Mouse (Mus musculus): ENCODE data around the gene Gm2244. TPM values are rescaled to one million over a fixed set of nuclear protein-coding genes. Genes with fewer than 3 reads are reported as not detected.
"Not testable (repeated sequence)": the region's sequence is repeated elsewhere in the genome, so short reads cannot be mapped to it uniquely, and the experiment has no call there.

The Gm2244 gene
- total RNA-seq (2014; rRNA removed), result not detected in 2 replicates
- polyA plus RNA-seq (2012; rRNA removed), result not detected in 2 replicates

DNA sequence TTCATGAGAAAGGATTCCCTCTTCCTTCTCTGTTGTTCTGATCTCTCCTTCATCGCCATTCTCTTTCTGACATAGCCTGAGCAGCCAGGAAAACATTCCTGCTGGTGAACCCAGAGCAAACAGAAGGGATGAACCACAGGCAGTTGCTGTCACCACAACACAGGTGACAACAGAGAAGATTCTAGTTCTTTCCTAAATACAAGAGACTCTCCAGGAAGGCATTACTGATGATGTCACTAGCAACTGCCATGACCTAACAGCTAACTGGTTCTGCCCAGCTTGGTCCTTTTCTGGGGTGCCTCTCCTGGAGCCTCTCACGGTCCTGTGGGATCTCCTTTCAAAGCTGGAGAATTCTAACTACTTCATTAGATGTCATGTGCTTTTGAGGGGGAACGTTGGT is at the start of gene Gm2244:
Gene Gm2244, minus strand, starts transcription at position 101 of the 400 bp plus-strand sequence.
- WGBS, result 86% methylated on average over 1 of the region's 3 CpGs
- H3K27me3 ChIP-seq (ENCODE audit: control insufficient read depth, insufficient read depth, low read length); H3K9ac ChIP-seq (ENCODE audit: low read depth, low read length); H3K4me1 ChIP-seq (ENCODE audit: control insufficient read depth, insufficient read depth, low read length); H3K4me3 ChIP-seq (ENCODE audit: insufficient read depth, low read depth, low read length); H3K79me2 ChIP-seq (ENCODE audit: control insufficient read depth, insufficient read depth, low read length); H3K36me3 ChIP-seq (ENCODE audit: control insufficient read depth, insufficient read depth, low read length); DNase-seq (ENCODE audit: extremely low read depth, low read depth, low spot score); H3K27ac ChIP-seq (replicated peaks; ENCODE audit: insufficient read depth, low read depth, low read length): not testable (repeated sequence)

DNA sequence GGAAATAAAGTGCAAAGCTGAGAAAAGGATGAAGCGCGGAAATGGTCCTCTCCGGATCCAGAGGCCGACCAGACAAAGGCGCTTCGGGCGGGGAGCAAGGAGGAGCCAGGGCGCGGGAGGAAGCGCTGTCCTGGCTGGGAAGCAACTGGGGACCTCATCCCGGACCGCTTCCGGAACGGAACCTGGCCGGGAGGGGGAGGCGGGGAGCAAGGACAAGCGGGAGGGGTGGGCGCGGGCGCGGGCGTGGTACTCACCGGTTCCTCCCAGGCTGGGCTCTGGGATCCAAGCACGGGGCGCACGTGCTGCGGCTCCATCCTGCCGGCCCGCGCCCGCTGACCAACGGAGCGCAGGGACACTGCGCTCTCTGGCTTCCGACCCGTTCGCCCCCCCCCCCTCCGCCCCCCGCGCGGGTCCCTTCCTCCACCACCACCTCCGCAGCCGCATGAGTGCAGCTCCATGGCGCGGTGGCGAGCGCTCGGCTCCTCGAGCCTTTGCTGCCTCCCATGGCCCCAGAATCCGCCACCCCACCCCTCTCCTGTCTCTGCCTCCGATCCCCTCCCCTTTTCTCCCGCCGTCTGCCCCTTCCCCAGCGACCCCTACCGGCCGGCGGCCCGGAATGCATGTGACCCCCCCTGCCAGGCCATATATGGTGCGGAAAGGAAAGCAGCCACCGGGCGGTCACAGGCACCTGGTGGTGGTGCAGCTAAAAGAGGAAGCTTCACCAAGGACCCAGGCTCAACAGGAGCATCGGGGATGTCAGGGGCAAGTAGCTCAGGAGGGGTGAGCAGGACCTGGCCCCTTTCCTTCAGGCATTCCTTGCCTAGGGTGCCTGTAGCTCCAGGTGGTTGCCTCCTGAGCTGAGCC is 35.3 kb upstream of the Gm2244 start, which contains the start of gene Gm2237:
Gene Gm2237, minus strand, starts transcription at position 332 of the 864 bp plus-strand sequence.
- H3K9ac ChIP-seq (ENCODE audit: low read depth, low read length); DNase-seq (ENCODE audit: extremely low read depth, low read depth, low spot score); H3K79me2 ChIP-seq (ENCODE audit: control insufficient read depth, insufficient read depth, low read length); H3K27ac ChIP-seq (replicated peaks; ENCODE audit: insufficient read depth, low read depth, low read length); H3K27me3 ChIP-seq (ENCODE audit: control insufficient read depth, insufficient read depth, low read length); H3K4me1 ChIP-seq (ENCODE audit: control insufficient read depth, insufficient read depth, low read length); H3K36me3 ChIP-seq (ENCODE audit: control insufficient read depth, insufficient read depth, low read length): not testable (repeated sequence)
- H3K4me3 ChIP-seq (ENCODE audit: insufficient read depth, low read depth, low read length), result peak within 1 kb of the TSS; percentile 41; the same call in 1 of the 2 replicates
- 1% methylated on average over 30 of the region's 62 CpGs for WGBS

Other genes with a start within 250 kb of the Gm2244 start
- 0.37 and 4.6 TPM in 2 replicates for gene Gm21738, start 131.0 kb downstream of the Gm2244 start, total RNA-seq (2014; rRNA removed)
- gene Gm21738, start 131.0 kb downstream of the Gm2244 start, polyA plus RNA-seq (2012; rRNA removed), result not detected in 2 replicates
- gene Gm2237, start 35.2 kb upstream of the Gm2244 start, total RNA-seq (2014; rRNA removed), result 0.07 TPM in 1 of 2 replicates, not detected in the other
- gene Gm2237, start 35.2 kb upstream of the Gm2244 start, polyA plus RNA-seq (2012; rRNA removed), result not detected in 2 replicates
- gene Gm5458, start 52.6 kb upstream of the Gm2244 start, total RNA-seq (2014; rRNA removed), result not detected in 2 replicates
- gene Gm5458, start 52.6 kb upstream of the Gm2244 start, polyA plus RNA-seq (2012; rRNA removed), result not detected in 2 replicates
- 2.3 and 6.2 TPM in 2 replicates for gene Nid2, start 201.3 kb upstream of the Gm2244 start, total RNA-seq (2014; rRNA removed)
- 5.9 and 6.0 TPM in 2 replicates for gene Nid2, start 201.3 kb upstream of the Gm2244 start, polyA plus RNA-seq (2012; rRNA removed)

Measured in liver, adult 2 months (tissue).